Mouse (Mus musculus) right cerebral cortex, postnatal 25 days (tissue): ENCODE measurements around the gene Per2.
"Not testable (repeated sequence)": the region's sequence is repeated elsewhere in the genome, so short reads cannot be mapped to it uniquely, and the experiment has no call there.

Experiments used
- DNase-seq: peaks from one replicate; pipeline ENCODE4 v3.0.0; 2022

The Per2 gene

DNA sequence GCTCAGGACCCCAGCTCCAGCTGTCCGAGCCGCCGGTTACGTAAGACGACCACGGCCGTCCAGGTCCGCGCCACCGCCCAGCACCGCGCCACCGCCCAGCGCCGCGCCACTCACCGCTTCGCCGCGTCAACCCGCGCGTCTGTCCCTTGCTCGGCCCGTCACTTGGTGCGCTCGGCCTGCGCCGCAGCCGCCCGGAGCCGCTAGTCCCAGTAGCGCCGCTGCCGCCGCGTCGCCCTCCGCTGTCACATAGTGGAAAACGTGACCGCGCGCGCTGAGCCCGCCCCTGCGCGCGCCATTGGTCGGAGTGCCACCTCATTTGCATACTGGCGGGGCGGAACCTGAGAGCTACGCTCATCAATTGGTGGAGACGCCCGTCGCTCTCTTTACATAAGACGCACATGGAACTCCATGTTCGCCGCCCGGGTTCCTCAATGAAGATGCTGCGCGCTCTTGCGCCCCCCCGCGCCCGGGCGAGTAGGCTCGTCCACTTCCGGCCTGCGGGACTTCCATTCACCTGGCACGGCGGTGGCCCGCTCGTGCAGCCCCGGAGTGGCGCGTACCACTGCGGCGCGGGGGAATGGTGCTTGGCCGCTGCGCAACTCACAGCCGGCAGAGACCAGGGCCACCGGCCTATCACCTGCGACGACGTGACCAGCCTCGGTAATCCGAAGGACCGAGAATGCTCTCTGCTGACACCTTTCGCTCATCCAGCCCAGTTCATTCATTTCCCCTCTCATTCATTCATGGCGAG is at the start of gene Per2:
Gene Per2, minus strand, starts transcription at position 266 of the 751 bp plus-strand sequence.
- peak; percentile 99 for DNase-seq

DNA sequence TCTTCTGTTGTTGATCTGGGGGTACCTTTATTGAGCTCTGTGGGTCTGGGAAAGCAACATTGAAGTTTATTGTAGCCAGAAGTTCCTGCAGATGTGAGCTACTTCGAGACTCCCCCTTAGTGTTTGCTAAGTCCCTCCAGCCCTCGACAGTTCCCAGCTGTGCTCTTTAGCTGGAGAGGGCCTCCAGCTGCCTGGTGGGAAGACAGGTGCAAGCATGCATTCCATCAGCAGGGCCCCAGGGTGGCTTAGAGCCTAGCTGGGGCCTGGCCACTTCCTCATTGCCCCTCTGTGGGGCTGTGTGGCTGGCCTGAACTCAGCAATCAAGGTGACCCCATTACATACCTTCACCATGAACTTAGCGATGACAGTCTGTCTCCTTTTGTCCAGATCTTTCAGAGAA is 45.5 kb upstream of the Per2 start:
- no peak for DNase-seq

DNA sequence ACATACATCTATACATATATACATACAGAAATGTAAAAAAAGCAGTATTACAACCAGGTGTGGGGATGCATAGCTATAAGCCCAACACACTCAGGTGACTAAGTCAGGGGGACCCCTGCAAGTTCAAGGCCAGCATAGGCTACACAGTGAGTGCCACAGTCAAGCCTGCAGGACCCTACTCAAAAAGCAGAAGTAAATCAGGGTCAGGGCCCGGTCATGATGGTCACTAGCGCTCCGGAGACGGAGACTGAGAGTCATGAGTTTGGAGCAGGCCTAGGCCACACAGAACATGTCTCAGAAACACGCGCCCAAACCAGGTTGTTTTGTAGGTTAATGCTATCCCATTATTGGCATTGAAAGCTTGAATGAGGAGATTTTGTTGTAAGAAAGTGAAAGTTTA is 39.5 kb upstream of the Per2 start:
- no peak for DNase-seq

- no peak for DNase-seq
These were observed 36.2 kb upstream of the Per2 start for GRCm38 (mm10) chr1:91495321-91495720.

GRCm38 (mm10) chr1:91494457-91495140 is 35.5 kb upstream of the Per2 start, which contains the start of gene Traf3ip1:
Gene Traf3ip1, plus strand, starts transcription at chr1:91494647.
- peak; percentile 90 for DNase-seq

DNA sequence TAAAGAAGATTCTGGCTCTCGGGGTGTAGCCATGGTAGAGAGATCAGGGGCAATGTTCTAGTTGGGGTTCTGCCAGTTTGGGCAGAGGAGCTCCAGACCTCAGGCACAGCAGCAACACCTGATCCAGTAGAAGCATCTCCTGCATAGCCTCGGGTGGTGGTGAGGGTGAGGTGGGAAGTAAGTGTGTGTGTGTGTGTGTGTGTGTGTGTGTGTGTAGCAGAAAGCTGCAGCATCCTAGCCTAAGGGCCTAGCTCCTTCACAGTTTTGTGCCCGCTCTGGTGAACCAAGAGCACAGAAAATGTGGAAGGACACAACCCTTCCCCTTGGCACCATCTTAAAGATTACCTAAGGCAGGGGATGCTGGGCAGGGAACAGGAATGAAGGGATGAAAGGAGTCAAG is 34.8 kb upstream of the Per2 start:
- DNase-seq, result no peak

DNA sequence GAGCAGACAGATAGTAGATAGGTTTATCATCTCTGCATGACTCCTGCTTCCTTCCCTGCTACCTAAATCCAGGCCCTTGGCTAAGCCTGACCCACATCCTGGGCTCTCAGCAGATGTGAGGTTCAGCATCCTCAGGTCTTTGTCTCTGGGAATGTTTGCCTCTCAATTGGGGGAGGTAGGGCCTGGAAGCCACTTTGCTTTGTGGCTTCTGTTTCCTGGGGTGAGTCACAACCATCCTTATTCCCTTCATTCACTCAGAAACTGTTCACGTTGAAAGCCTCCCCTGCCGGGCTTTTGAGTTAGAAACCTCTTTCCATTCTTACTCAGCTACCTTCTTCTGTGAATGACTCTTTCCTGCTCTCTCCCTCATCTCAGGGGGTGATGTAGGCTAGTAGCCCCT is 33.6 kb upstream of the Per2 start:
- no peak for DNase-seq

- DNase-seq, result no peak
These were observed 31.2 kb upstream of the Per2 start for GRCm38 (mm10) chr1:91490322-91490721.

- no peak for DNase-seq
These were observed 27.0 kb upstream of the Per2 start for GRCm38 (mm10) chr1:91486165-91486564.

DNA sequence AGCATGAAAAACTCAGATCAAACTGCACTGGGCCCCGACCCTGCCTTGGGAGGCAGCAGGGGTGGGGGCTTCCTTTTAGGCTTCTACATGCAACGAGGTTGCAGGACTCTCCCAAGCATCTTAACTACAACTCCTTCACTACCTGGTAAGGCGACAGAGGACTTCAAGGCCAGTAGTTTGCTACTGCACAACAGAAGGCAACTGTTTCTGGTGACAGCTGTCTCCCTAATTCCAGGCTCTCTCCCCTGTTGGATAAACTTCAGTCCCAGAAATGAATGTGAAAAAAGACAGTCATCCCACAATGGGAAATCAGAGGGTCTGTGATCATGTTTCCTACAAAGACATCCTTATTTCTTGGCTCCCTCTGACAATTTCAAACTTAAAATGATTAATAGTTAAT is 26.3 kb upstream of the Per2 start:
- DNase-seq, result no peak

GRCm38 (mm10) chr1:91484011-91484346 is 24.9 kb upstream of the Per2 start:
- DNase-seq, result no peak

GRCm38 (mm10) chr1:91483304-91484010 is 24.3 kb upstream of the Per2 start:
- DNase-seq, result peak; percentile 66

DNA sequence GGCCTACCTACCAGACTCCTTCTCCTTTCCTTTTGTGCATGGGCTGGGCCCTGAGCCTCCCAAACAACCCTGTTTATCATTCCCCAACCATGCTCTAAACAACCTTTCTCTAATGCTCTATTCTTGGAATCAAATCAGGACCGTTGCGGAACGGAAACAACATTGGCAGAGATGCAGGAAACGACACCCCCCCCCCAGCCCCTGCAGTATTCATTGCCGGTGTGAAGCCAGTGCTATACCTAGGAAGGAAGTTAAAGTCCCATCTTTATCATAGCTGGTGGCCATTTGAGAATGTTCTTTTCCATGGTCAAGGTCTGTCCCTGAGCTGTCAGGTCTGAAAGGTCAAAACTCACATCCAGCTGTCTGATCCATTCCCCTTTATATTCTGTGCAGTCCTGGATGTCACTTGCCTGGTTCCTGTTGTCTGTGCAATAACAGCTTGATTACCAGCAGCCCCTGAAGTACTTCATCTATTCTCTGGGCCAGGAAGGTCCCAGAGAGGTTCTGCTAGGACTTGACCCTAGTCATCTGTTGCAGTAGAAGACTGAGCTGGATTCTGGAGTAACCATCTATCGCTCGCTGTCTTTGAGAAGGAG is 23.6 kb upstream of the Per2 start:
- DNase-seq, result no peak

GRCm38 (mm10) chr1:91478958-91479357 is 19.8 kb upstream of the Per2 start:
- DNase-seq, result no peak

GRCm38 (mm10) chr1:91478145-91478544 is 19.0 kb upstream of the Per2 start:
- DNase-seq, result not testable (repeated sequence)

DNA sequence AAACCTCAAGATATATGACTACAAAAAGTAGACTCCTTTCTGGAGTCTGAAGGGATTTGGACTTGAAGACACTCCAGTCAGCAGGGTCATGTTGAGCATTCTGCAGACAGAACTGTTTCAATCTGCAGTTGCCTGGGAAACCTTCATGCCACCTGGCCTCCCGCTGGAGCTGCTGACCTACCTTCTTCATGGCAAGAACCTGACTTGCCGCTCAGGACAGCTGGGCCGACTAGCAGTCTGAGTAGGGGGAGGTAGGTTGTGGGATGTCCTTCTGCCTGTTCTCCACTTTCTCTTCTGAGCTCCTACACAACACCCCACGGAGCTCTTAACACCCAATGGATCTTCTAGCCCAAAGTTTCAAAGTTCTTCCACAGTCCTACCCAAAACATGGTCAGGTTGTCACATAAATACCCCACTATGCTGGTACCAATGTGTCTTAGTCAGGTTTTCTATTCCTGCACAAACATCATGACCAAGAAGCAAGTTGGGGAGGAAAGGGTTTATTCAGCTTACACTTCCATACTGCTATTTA is 10.8 kb upstream of the Per2 start:
- no peak for DNase-seq

DNA sequence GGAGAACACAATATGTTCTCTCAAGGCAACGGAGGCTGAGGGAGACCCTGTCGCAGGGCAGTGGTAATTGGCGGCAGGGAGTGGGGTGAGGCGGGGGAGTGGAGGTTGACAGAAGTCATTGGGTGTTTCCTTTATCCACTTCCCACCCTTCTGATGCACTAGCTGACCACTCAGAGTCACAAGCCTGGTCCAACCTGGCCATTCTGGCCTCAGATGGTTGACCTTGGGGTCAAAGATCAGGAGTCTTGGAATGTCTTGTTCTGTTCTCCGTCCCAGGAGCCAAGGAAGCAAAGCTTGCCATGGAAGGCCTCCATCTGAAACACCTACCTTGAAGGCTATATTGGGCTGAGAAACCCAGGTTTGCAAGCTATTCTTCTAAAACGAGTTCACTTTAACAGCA is 7.1 kb upstream of the Per2 start:
- DNase-seq, result no peak

- DNase-seq, result no peak
These were observed 6.1 kb upstream of the Per2 start for GRCm38 (mm10) chr1:91465244-91465643.

GRCm38 (mm10) chr1:91464436-91464835 is 5.3 kb upstream of the Per2 start:
- no peak for DNase-seq

- no peak for DNase-seq
These were observed 4.3 kb upstream of the Per2 start for GRCm38 (mm10) chr1:91463336-91463995.

DNA sequence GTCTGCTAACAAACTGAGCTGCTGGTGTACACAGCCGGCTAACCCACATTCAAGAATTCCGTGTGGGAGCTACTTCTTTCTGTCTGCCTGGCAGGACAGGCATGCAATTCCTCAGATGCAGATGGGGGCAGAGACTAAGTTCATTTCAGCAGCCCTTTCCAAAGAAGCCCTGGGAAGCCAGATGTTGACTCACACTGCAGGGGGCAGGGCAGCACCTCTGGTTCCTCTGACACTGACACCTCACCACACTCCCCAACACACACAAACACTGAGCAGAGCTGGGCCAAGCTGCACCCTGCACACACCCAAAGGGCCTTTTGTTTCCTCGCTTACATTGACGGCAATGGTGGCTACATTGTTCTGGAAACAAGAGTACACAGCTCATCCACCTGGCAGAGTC is 1.4 kb upstream of the Per2 start:
- no peak for DNase-seq

GRCm38 (mm10) chr1:91460069-91460468 is 945 bp upstream of the Per2 start:
- DNase-seq, result no peak
